Comparison of ENCODE assay signal across 20 mouse cellular contexts in the genomic region with DNA sequence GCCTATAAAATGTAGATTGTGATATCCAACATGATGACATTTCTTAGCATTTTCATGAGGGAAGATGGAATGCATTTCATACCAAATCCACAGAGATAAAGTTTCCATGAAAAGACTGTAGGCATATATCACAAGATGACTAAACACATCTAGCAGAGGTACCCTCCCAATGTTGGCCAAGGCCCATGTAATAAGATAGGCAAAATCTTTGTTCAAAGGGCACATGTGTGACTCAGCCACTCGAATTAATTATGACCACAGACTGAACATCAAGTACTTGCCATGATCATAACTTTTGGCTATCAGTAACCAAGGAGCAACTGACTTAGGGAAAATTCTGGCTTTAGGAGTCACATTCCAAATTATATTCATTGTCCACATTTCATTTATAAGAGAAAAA.
"Had no signal": no experiment of that assay in that cellular context is flagged by ENCODE, and none has a peak within 500 bp of the region (broad histone marks: within the 10 kb centered on the region; RNA-seq: fewer than 3 reads in every experiment).

No protein-coding gene starts in this region.

- H3K4me1 ChIP-seq: limb, embryonic 10.5 days; limb, embryonic 13.5 days; liver, embryonic 12.5 days; liver, embryonic 15.5 days; lung, embryonic 15.5 days; midbrain, embryonic 12.5 days; midbrain, embryonic 15.5 days; neural tube, embryonic 12.5 days; neural tube, embryonic 15.5 days had no signal

- H3K27ac ChIP-seq: limb, embryonic 10.5 days; limb, embryonic 13.5 days; liver, embryonic 12.5 days; liver, embryonic 15.5 days; lung, embryonic 15.5 days; macrophage; midbrain, embryonic 12.5 days; midbrain, embryonic 15.5 days; neural tube, embryonic 12.5 days; neural tube, embryonic 15.5 days had no signal

- DNase-seq: kidney, adult 8-10 months; kidney, postnatal 14 days; kidney, postnatal 4 days; liver; lung, adult 18-20 months; lung, postnatal 14 days; right cerebral cortex, adult 18-20 months; right cerebral cortex, postnatal 14 days; right cerebral cortex, postnatal 4 days; thymus, postnatal 25 days had no signal

- H3K4me3 ChIP-seq: limb, embryonic 10.5 days; limb, embryonic 13.5 days; liver, embryonic 12.5 days; liver, embryonic 15.5 days; lung, embryonic 15.5 days; midbrain, embryonic 12.5 days; midbrain, embryonic 15.5 days; neural tube, embryonic 12.5 days; neural tube, embryonic 15.5 days had no signal
